Mouse (Mus musculus): ENCODE data around the gene BC048671. TPM values are rescaled to one million over a fixed set of nuclear protein-coding genes. Genes with fewer than 3 reads are reported as not detected.

BC048671 gene
- total and polyA plus RNA-seq, 2 experiments from 2014 or later: not detected

GRCm38 (mm10) chr6:90324463-90324862 lies 23.4 kb downstream of the BC048671 start:
- H3K27me3 ChIP-seq (ENCODE audit: insufficient read depth, low read length): peaks cover 4% of the 10 kb centered on the region; the same call in 1 of the 2 replicates
- H3K36me3 ChIP-seq (ENCODE audit: insufficient read depth, low read length): no peaks in the 10 kb centered on the region
- H3K4me1 ChIP-seq (ENCODE audit: insufficient read depth, low read length): peaks cover 2% of the 10 kb centered on the region; the same call in 1 of the 2 replicates
- no peak overlapping the region for H3K4me3 ChIP-seq (ENCODE audit: low read depth, low read length)
- no peak for TF ChIP-seq CTCF (IDR thresholded peaks at IDR 0.05)
- WGBS: 65% methylated on average over 3 of the region's 3 CpGs
- H3K27ac ChIP-seq (ENCODE audit: low read depth, low read length): no peak overlapping the region
- no peak overlapping the region for H3K4me2 ChIP-seq (ENCODE audit: low read depth, low read length, poor library complexity, severe bottlenecking)
- H3K9ac ChIP-seq (replicated peaks; ENCODE audit: low read length, poor library complexity, severe bottlenecking): no peak overlapping the region
- no peaks in the 10 kb centered on the region for H3K9me3 ChIP-seq (ENCODE audit: low read length)
- no peak for ATAC-seq (ENCODE audit: low FRiP score)
- DNase-seq (ENCODE audit: low spot score): no peak

GRCm38 (mm10) chr6:90324991-90325390 lies 24.0 kb downstream of the BC048671 start, which contains the start of gene Chst13:
Gene Chst13, minus strand, starts transcription at chr6:90325185.
- no peak for ATAC-seq (ENCODE audit: low FRiP score)
- no peak for TF ChIP-seq CTCF (IDR thresholded peaks at IDR 0.05)
- WGBS: 11% methylated on average over 22 of the region's 22 CpGs
- Histone ChIP-seq H3K27me3 (ENCODE audit: insufficient read depth, low read length) (peaks cover 4% of the 10 kb centered on the region; the same call in 1 of the 2 replicates), H3K4me1 (ENCODE audit: insufficient read depth, low read length) (peaks cover 2% of the 10 kb centered on the region; the same call in 1 of the 2 replicates), H3K9ac (replicated peaks; ENCODE audit: low read length, poor library complexity, severe bottlenecking) (no peak within 1 kb of the TSS), H3K36me3 (ENCODE audit: insufficient read depth, low read length) (no peaks in the 10 kb centered on the region), H3K4me3 (ENCODE audit: low read depth, low read length) (0 out of 2 replicates have a peak within 1 kb of the TSS, but pooled peaks have one; percentile 17), H3K4me2 (ENCODE audit: low read depth, low read length, poor library complexity, severe bottlenecking) (peak within 1 kb of the TSS; percentile 40), H3K9me3 (ENCODE audit: low read length) (no peaks in the 10 kb centered on the region), H3K27ac (ENCODE audit: low read depth, low read length) (no peak within 1 kb of the TSS)
- DNase-seq (ENCODE audit: low spot score): peak; percentile 2

- peak; percentile 78 for TF ChIP-seq CTCF (IDR thresholded peaks at IDR 0.05)
- Histone ChIP-seq H3K9me3 (ENCODE audit: low read length) (no peaks in the 10 kb centered on the region), H3K27me3 (ENCODE audit: insufficient read depth, low read length) (peaks cover 4% of the 10 kb centered on the region; the same call in 1 of the 2 replicates), H3K9ac (replicated peaks; ENCODE audit: low read length, poor library complexity, severe bottlenecking) (no peak overlapping the region), H3K4me3 (ENCODE audit: low read depth, low read length) (no peak overlapping the region), H3K4me2 (ENCODE audit: low read depth, low read length, poor library complexity, severe bottlenecking) (no peak overlapping the region), H3K4me1 (ENCODE audit: insufficient read depth, low read length) (peaks cover 2% of the 10 kb centered on the region; the same call in 1 of the 2 replicates), H3K36me3 (ENCODE audit: insufficient read depth, low read length) (no peaks in the 10 kb centered on the region), H3K27ac (ENCODE audit: low read depth, low read length) (no peak overlapping the region)
- DNase-seq (ENCODE audit: low spot score): peak; percentile 54
- ATAC-seq (ENCODE audit: low FRiP score): no peak
- 20% methylated on average over 6 of the region's 6 CpGs for WGBS
These were observed 26.7 kb downstream of the BC048671 start for GRCm38 (mm10) chr6:90327670-90328069.

- peaks cover 4% of the 10 kb centered on the region; the same call in 1 of the 2 replicates for H3K27me3 ChIP-seq (ENCODE audit: insufficient read depth, low read length)
- no peak overlapping the region for H3K9ac ChIP-seq (replicated peaks; ENCODE audit: low read length, poor library complexity, severe bottlenecking)
- ATAC-seq (ENCODE audit: low FRiP score): no peak
- H3K4me3 ChIP-seq (ENCODE audit: low read depth, low read length): no peak overlapping the region
- no peak overlapping the region for H3K27ac ChIP-seq (ENCODE audit: low read depth, low read length)
- H3K9me3 ChIP-seq (ENCODE audit: low read length): no peaks in the 10 kb centered on the region
- DNase-seq (ENCODE audit: low spot score): peak; percentile 86
- WGBS: 31% methylated on average over 1 of the region's 1 CpGs
- TF ChIP-seq CTCF (IDR thresholded peaks at IDR 0.05): peak; percentile 7; the same call in 1 of the 2 replicates
- no peaks in the 10 kb centered on the region for H3K36me3 ChIP-seq (ENCODE audit: insufficient read depth, low read length)
- no peaks in the 10 kb centered on the region for H3K4me1 ChIP-seq (ENCODE audit: insufficient read depth, low read length)
- H3K4me2 ChIP-seq (ENCODE audit: low read depth, low read length, poor library complexity, severe bottlenecking): no peak overlapping the region
These were observed 28.9 kb downstream of the BC048671 start for GRCm38 (mm10) chr6:90329953-90330352.

- 87% methylated on average over 7 of the region's 7 CpGs for WGBS
- no peaks in the 10 kb centered on the region for H3K4me1 ChIP-seq (ENCODE audit: insufficient read depth, low read length)
- no peaks in the 10 kb centered on the region for H3K9me3 ChIP-seq (ENCODE audit: low read length)
- ATAC-seq (ENCODE audit: low FRiP score) (no peak), DNase-seq (ENCODE audit: low spot score) (no peak)
- no peak within 1 kb of the TSS for H3K27ac ChIP-seq (ENCODE audit: low read depth, low read length)
- no peak within 1 kb of the TSS for H3K9ac ChIP-seq (replicated peaks; ENCODE audit: low read length, poor library complexity, severe bottlenecking)
- no peaks in the 10 kb centered on the region for H3K27me3 ChIP-seq (ENCODE audit: insufficient read depth, low read length)
- TF ChIP-seq CTCF (IDR thresholded peaks at IDR 0.05): no peak
- H3K4me2 ChIP-seq (ENCODE audit: low read depth, low read length, poor library complexity, severe bottlenecking): no peak within 1 kb of the TSS
- H3K4me3 ChIP-seq (ENCODE audit: low read depth, low read length): no peak within 1 kb of the TSS
- no peaks in the 10 kb centered on the region for H3K36me3 ChIP-seq (ENCODE audit: insufficient read depth, low read length)
These were observed 31.8 kb downstream of the BC048671 start, which contains the start of gene Uroc1 for GRCm38 (mm10) chr6:90332561-90333425. Gene Uroc1, plus strand, starts transcription at chr6:90333284.

- no peak overlapping the region for H3K9ac ChIP-seq (replicated peaks; ENCODE audit: low read length, poor library complexity, severe bottlenecking)
- H3K4me2 ChIP-seq (ENCODE audit: low read depth, low read length, poor library complexity, severe bottlenecking): no peak overlapping the region
- ATAC-seq (ENCODE audit: low FRiP score) (no peak), DNase-seq (ENCODE audit: low spot score) (no peak)
- no peaks in the 10 kb centered on the region for H3K9me3 ChIP-seq (ENCODE audit: low read length)
- no peaks in the 10 kb centered on the region for H3K27me3 ChIP-seq (ENCODE audit: insufficient read depth, low read length)
- WGBS: 86% methylated on average over 3 of the region's 3 CpGs
- no peak overlapping the region for H3K27ac ChIP-seq (ENCODE audit: low read depth, low read length)
- no peak for TF ChIP-seq CTCF (IDR thresholded peaks at IDR 0.05)
- H3K4me3 ChIP-seq (ENCODE audit: low read depth, low read length): no peak overlapping the region
- H3K36me3 ChIP-seq (ENCODE audit: insufficient read depth, low read length): no peaks in the 10 kb centered on the region
- H3K4me1 ChIP-seq (ENCODE audit: insufficient read depth, low read length): no peaks in the 10 kb centered on the region
These were observed 33.2 kb downstream of the BC048671 start for GRCm38 (mm10) chr6:90334244-90334643.
